Mouse (Mus musculus) thymus, postnatal 25 days (tissue): ENCODE measurements around the gene Rtl6.

Experiments
- DNase-seq: peaks from one replicate; pipeline ENCODE4 v3.0.0; 2022

Gene Rtl6

DNA sequence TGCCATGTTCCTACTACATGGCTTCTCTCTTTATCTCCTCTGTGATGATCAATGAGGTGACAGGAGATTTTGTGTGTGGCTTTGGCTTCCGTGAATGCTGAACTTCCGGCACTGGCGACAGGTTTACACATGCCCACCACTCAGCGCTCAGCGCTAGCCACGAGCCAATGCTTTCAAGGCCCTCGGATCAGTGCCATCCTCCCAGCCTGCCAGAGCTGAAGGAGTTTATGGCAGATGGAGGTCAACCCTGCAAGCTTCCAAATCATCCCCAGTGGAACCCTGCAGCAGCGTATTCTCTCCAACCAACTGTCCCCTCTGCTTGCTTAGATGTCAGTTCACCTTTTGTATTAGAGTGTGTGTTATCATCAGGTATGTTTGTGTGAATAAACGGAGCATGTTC, 21.0 kb downstream of the Rtl6 start:
- DNase-seq = no peak

GRCm38 (mm10) chr15:84535953-84536352, 21.7 kb downstream of the Rtl6 start:
- peak; percentile 66 for DNase-seq

DNA sequence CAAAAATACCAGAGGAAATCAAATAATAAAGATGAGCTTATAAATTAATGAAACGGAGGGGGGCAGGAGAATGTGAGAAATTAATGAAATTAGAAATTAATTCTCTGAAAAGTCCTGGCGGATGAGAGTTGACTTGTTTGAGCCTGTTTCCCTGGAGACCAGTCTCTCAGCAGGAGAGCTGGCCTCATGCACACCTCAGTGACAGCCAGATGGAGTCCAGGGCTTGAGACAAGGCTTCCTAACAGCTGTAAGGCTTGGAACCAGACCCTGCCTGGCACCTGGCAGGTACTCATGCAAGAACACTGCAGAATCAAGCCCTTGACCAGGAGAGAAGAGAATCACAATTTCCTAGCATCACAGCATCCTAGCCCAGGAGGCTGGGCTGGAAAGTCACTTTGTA, 25.4 kb downstream of the Rtl6 start:
- DNase-seq = no peak

GRCm38 (mm10) chr15:84531535-84531934, 26.1 kb downstream of the Rtl6 start:
- DNase-seq = no peak

- DNase-seq = no peak
These were observed 30.7 kb downstream of the Rtl6 start for GRCm38 (mm10) chr15:84526921-84527320.

DNA sequence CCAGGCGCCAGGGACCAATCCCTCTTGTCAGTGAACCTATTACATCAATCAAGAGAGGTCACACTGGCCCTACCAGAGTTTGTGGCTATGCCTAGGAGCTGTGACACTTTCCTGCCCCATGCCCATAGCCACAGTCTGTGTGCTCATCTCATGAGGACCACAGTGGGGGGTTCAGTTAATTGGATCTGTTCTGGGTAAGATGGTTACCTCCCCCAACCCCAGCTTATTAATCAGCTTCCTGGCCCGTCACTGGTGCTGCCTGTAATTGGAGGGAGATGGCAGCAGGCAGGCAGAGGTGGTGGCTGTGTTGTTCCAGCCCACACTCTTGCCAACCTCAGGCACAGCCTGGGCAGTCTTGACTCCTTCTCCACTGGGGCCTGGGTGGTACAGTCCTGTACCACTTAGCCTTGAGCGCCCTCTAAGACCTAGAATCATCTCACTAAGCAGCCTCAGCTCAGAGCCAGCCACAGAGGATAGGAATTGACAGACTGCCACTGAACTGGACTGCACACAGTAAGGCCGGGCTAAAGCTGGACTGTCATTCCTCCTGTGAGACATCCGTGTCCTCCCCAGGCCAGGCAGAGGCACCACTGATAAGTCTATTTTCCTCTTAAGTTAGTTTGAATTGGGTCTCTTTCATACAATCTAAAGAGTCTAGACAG, 32.3 kb downstream of the Rtl6 start:
- DNase-seq = no peak

DNA sequence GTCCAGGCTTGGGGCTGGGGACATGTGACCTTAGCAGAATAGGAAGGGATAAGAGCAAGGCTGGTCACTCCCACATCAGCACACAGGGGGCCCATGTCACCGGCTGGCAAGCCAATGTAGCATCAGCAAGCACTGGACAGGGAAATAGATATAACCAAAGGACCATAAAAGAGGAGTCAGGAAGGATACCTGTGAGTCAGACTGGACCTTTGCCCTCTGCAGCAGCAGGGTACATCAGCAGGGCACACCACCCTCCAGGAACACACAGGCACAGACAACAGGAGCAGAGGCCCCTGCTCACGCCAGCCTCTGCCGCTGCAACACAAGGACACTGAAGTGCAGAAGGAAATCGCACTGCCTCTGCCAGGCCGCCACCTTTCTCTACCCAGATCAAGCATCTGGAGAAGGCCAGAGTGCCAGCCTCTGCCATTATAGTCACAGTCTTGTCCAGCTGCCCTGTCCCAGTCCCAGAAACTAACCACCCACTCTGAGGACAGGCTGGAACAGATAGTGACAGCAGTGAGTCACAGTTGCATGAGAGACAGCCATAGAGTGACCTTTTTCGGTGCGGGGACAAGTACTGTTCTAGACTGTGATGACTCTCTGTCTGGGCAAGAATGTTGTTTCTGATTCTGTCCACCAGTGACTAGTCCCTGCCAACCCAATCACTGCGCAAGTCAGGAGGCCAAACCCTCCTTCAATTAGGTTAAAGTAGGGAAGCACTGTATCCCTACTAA, 34.5 kb downstream of the Rtl6 start:
- DNase-seq = no peak

- DNase-seq = no peak
These were observed 36.1 kb downstream of the Rtl6 start for GRCm38 (mm10) chr15:84521486-84521885.

GRCm38 (mm10) chr15:84518540-84518939, 39.1 kb downstream of the Rtl6 start:
- DNase-seq = no peak

DNA sequence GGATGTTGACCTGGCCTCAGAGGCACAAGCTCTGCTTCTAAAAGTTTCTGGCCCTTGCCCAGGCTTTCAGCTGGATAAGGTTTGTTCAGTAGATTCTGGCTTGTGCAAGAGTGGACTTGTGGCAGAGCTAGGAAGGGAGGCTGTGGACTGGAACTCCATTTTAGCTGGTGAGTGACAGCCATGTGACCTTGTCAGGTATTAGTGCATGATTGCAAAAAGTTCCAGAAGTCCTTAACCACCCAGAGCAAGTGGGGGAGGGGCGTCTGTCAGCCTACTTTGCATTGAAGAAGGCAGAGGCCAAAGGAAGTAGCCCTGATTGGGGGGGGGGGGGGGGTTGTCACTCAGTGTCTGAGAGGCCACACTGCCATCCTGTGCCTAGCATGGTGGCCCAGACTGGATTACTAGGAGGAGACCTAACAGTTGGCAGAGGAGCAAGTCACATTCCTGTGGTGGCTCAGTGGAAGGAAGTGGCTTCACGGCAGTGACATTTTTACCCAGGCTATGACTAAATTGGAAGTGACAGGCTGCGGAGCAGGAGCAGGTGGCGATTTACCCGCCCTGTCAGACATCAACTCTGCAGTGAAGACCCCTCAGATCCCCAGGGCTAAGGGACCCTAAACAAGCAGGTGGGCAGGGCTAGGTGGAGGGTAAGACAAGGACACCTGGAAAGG, 44.9 kb downstream of the Rtl6 start:
- peak; percentile 14 for DNase-seq

GRCm38 (mm10) chr15:84509981-84510380, 47.6 kb downstream of the Rtl6 start:
- no peak for DNase-seq

GRCm38 (mm10) chr15:84509161-84509560, 48.5 kb downstream of the Rtl6 start:
- no peak for DNase-seq

DNA sequence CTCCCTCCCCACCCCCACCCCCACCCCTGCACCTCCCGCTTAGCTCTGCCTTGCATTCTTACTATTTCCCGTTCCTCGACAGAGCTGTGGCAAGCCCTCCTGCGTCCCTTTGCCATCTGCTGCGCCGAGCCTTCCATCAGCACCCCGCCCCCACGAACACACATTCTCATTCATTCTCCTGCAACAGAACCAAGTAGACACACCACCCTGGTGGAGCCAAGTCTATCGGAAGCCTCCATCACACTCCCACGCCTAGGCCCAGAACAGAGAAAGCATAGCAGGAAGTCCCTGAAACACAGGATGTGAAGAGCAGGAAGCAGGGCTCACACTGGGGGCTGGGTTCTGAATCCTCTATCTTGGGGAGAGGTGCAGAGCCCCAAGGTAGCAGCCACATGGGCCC, 51.6 kb downstream of the Rtl6 start:
- no peak for DNase-seq

DNA sequence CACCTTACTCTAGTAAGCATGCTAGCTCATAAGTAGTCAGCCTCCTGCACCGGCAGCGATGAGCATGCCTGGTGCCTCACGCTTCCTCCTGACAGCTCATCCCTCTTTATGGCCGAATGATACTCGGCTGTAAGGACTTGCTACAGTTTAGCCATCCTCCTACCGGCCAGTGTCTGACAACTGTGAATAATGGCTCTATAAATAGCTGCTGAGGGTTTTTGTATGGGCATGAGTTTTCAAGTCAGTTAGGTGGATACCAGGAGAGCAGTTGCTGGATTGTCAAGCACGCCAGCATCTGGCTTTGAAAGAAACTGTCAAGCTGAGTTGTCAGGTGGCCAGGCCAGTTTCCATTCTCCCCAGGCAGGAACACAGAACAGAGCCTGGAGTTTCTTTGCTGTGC, 52.7 kb downstream of the Rtl6 start:
- no peak for DNase-seq
